Mouse (Mus musculus): Measurements from ENCODE around the gene Lcn8. TPM values are rescaled to one million over a fixed set of nuclear protein-coding genes. Genes with fewer than 3 reads are reported as not detected.

The Lcn8 gene
- polyA plus RNA-seq (2015; fragmentation: Nextera tagmentation; extraction: Ambion mirVana): not detected in 2 replicates

GRCm38 (mm10) chr2:25652902-25653301 lies at the start of gene Lcn8:
Gene Lcn8, plus strand, starts transcription at chr2:25653120.

GRCm38 (mm10) chr2:25607761-25608622 lies 44.9 kb upstream of the Lcn8 start, which contains the start of gene Rabl6:
Gene Rabl6, minus strand, starts transcription at chr2:25608521.

GRCm38 (mm10) chr2:25617578-25617977 lies 35.3 kb upstream of the Lcn8 start, which contains the start of gene Ccdc183:
Gene Ccdc183, minus strand, starts transcription at chr2:25617678.

GRCm38 (mm10) chr2:25621229-25622200 lies 31.4 kb upstream of the Lcn8 start, which contains the start of gene Tmem141:
Gene Tmem141, minus strand, starts transcription at chr2:25622005.

GRCm38 (mm10) chr2:25627811-25628210 lies 25.1 kb upstream of the Lcn8 start, which contains the start of gene Fcna:
Gene Fcna, minus strand, starts transcription at chr2:25628030.

GRCm38 (mm10) chr2:25657652-25658051 lies 4.7 kb downstream of the Lcn8 start, which contains the start of gene Lcn5:
Gene Lcn5, plus strand, starts transcription at chr2:25657952.

GRCm38 (mm10) chr2:25676486-25676885 lies 23.6 kb downstream of the Lcn8 start, which contains the start of gene Lcn6:
Gene Lcn6, plus strand, starts transcription at chr2:25676786.

GRCm38 (mm10) chr2:25682426-25682825 lies 29.5 kb downstream of the Lcn8 start, which contains the start of gene Lcn10:
Gene Lcn10, plus strand, starts transcription at chr2:25682726.

GRCm38 (mm10) chr2:25699743-25700142 lies 46.8 kb downstream of the Lcn8 start, which contains the start of gene Obp2a:
Gene Obp2a, plus strand, starts transcription at chr2:25700043.

Other genes with a start within 250 kb of the Lcn8 start
- 0.14 and 0.22 TPM in 2 replicates for gene Fut7, start 229.9 kb upstream of the Lcn8 start, polyA plus RNA-seq (2015; fragmentation: Nextera tagmentation; extraction: Ambion mirVana)
- 4.9 and 6.6 TPM in 2 replicates for gene Abca2, start 224.4 kb upstream of the Lcn8 start, polyA plus RNA-seq (2015; fragmentation: Nextera tagmentation; extraction: Ambion mirVana)
- gene Clic3, start 196.3 kb upstream of the Lcn8 start, polyA plus RNA-seq (2015; fragmentation: Nextera tagmentation; extraction: Ambion mirVana): 6.1 and 6.2 TPM in 2 replicates
- 53.8 and 58.8 TPM in 2 replicates for gene Paxx, start 192.0 kb upstream of the Lcn8 start, polyA plus RNA-seq (2015; fragmentation: Nextera tagmentation; extraction: Ambion mirVana)
- 8.3 and 9.6 TPM in 2 replicates for gene Ptgds, start 183.1 kb upstream of the Lcn8 start, polyA plus RNA-seq (2015; fragmentation: Nextera tagmentation; extraction: Ambion mirVana)
- gene Lcn12, start 159.2 kb upstream of the Lcn8 start, polyA plus RNA-seq (2015; fragmentation: Nextera tagmentation; extraction: Ambion mirVana): not detected in 2 replicates
- 52.9 and 75.8 TPM in 2 replicates for gene Fbxw5, start 152.4 kb upstream of the Lcn8 start, polyA plus RNA-seq (2015; fragmentation: Nextera tagmentation; extraction: Ambion mirVana)
- gene C8g, start 151.4 kb upstream of the Lcn8 start, polyA plus RNA-seq (2015; fragmentation: Nextera tagmentation; extraction: Ambion mirVana): 6.4 and 7.1 TPM in 2 replicates
- gene Traf2, start 106.2 kb upstream of the Lcn8 start, polyA plus RNA-seq (2015; fragmentation: Nextera tagmentation; extraction: Ambion mirVana): 15.4 and 20.6 TPM in 2 replicates
- gene Edf1, start 95.3 kb upstream of the Lcn8 start, polyA plus RNA-seq (2015; fragmentation: Nextera tagmentation; extraction: Ambion mirVana): 273 and 345 TPM in 2 replicates
- 1.3 and 2.6 TPM in 2 replicates for gene Mamdc4, start 78.3 kb upstream of the Lcn8 start, polyA plus RNA-seq (2015; fragmentation: Nextera tagmentation; extraction: Ambion mirVana)
- 140 and 158 TPM in 2 replicates for gene Phpt1, start 77.9 kb upstream of the Lcn8 start, polyA plus RNA-seq (2015; fragmentation: Nextera tagmentation; extraction: Ambion mirVana)
- 1.3 and 2.1 TPM in 2 replicates for gene Ajm1, start 71.4 kb upstream of the Lcn8 start, polyA plus RNA-seq (2015; fragmentation: Nextera tagmentation; extraction: Ambion mirVana)
- gene Rabl6, start 44.6 kb upstream of the Lcn8 start, polyA plus RNA-seq (2015; fragmentation: Nextera tagmentation; extraction: Ambion mirVana): 42.6 and 68.2 TPM in 2 replicates
- gene Ccdc183, start 35.4 kb upstream of the Lcn8 start, polyA plus RNA-seq (2015; fragmentation: Nextera tagmentation; extraction: Ambion mirVana): 0.50 and 0.87 TPM in 2 replicates
- 124 and 149 TPM in 2 replicates for gene Tmem141, start 31.1 kb upstream of the Lcn8 start, polyA plus RNA-seq (2015; fragmentation: Nextera tagmentation; extraction: Ambion mirVana)
- 55.5 and 82.4 TPM in 2 replicates for gene Fcna, start 25.1 kb upstream of the Lcn8 start, polyA plus RNA-seq (2015; fragmentation: Nextera tagmentation; extraction: Ambion mirVana)
- 0.21 and 0.44 TPM in 2 replicates for gene Lcn5, start 4.8 kb downstream of the Lcn8 start, polyA plus RNA-seq (2015; fragmentation: Nextera tagmentation; extraction: Ambion mirVana)
- gene Lcn6, start 23.7 kb downstream of the Lcn8 start, polyA plus RNA-seq (2015; fragmentation: Nextera tagmentation; extraction: Ambion mirVana): 0.48 TPM in 1 of 2 replicates, not detected in the other
- gene Lcn10, start 29.6 kb downstream of the Lcn8 start, polyA plus RNA-seq (2015; fragmentation: Nextera tagmentation; extraction: Ambion mirVana): not detected in 2 replicates
- gene Obp2a, start 46.9 kb downstream of the Lcn8 start, polyA plus RNA-seq (2015; fragmentation: Nextera tagmentation; extraction: Ambion mirVana): 3.7 and 14.1 TPM in 2 replicates
- gene Bmyc, start 53.6 kb downstream of the Lcn8 start, polyA plus RNA-seq (2015; fragmentation: Nextera tagmentation; extraction: Ambion mirVana): 110 and 186 TPM in 2 replicates
- gene Obp2b, start 83.9 kb downstream of the Lcn8 start, polyA plus RNA-seq (2015; fragmentation: Nextera tagmentation; extraction: Ambion mirVana): not detected in 2 replicates
- not detected in 2 replicates for gene Lcn3, start 112.4 kb downstream of the Lcn8 start, polyA plus RNA-seq (2015; fragmentation: Nextera tagmentation; extraction: Ambion mirVana)
- not detected in 2 replicates for gene Lcn11, start 123.9 kb downstream of the Lcn8 start, polyA plus RNA-seq (2015; fragmentation: Nextera tagmentation; extraction: Ambion mirVana)
- gene Gm13539, start 129.1 kb downstream of the Lcn8 start, polyA plus RNA-seq (2015; fragmentation: Nextera tagmentation; extraction: Ambion mirVana): not detected in 2 replicates
- not detected in 2 replicates for gene Glt6d1, start 162.7 kb downstream of the Lcn8 start, polyA plus RNA-seq (2015; fragmentation: Nextera tagmentation; extraction: Ambion mirVana)
- not detected in 2 replicates for gene Lcn9, start 170.0 kb downstream of the Lcn8 start, polyA plus RNA-seq (2015; fragmentation: Nextera tagmentation; extraction: Ambion mirVana)
- gene Sohlh1, start 194.1 kb downstream of the Lcn8 start, polyA plus RNA-seq (2015; fragmentation: Nextera tagmentation; extraction: Ambion mirVana): 0.09 TPM in 1 of 2 replicates, not detected in the other
- 3.0 and 3.6 TPM in 2 replicates for gene Kcnt1, start 210.6 kb downstream of the Lcn8 start, polyA plus RNA-seq (2015; fragmentation: Nextera tagmentation; extraction: Ambion mirVana)